Mouse (Mus musculus) splenic B cell, adult 2 months (primary cell): ENCODE results near the gene Dhx34.
"Not testable (repeated sequence)": the region's sequence is repeated elsewhere in the genome, so short reads cannot be mapped to it uniquely, and the experiment has no call there.

Experiments
- DNase-seq: peaks from one replicate; pipeline ENCODE4 v3.0.0-alpha.2; 2011; ENCODE audit warnings: low read depth, low spot score
- H3K27me3 ChIP-seq: 2 replicates; pipeline ENCODE4 v1.6.1; 2012; ENCODE audit warnings: mild to moderate bottlenecking, low read length, moderate library complexity, mixed read lengths; ENCODE audit not compliant: control insufficient read depth, poor library complexity, insufficient read depth, severe bottlenecking
- H3K36me3 ChIP-seq: 2 replicates; pipeline ENCODE4 v1.6.1; 2012; ENCODE audit warnings: mild to moderate bottlenecking, low read length, moderate library complexity, mixed read lengths; ENCODE audit not compliant: control insufficient read depth, poor library complexity, insufficient read depth, severe bottlenecking

The Dhx34 gene

DNA sequence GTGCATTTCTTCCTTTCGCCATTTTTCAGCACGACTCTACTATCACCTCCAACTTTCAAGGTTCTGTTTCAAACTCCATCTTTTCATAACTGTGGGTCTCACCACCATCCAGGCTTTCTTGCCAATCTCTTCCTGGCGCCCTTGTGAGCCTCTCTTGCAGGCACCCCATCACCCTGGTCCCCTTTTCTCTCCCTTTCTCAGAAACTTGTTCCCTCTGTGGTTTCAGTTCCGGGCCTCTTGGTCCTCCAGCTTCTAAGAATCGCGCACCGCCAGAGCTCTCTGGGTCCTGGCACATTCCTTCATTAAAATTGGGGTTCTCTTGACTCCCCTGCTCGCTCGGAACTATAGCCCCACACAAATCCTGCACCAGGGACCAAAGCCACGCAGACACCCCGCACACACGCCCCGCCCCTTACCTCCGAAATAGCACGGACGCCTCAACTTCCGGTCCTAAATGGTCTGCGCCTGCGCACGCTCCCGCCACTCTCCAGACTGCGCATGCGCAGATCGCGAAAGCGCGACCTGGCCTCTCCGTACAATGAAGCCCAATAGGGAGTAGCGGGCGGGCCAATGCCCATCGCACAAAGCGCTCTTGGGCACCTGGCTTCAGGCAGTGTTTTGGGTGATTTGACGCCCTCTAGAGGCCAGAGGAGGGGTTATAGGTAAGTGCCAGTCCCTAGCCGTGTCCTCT is at the start of gene Dhx34:
Gene Dhx34 (minus strand): TSS at position 456 of the 691 bp plus-strand sequence.
- peaks cover 6% of the 10 kb centered on the region for H3K36me3 ChIP-seq
- no peaks in the 10 kb centered on the region for H3K27me3 ChIP-seq
- peak; percentile 99 for DNase-seq

DNA sequence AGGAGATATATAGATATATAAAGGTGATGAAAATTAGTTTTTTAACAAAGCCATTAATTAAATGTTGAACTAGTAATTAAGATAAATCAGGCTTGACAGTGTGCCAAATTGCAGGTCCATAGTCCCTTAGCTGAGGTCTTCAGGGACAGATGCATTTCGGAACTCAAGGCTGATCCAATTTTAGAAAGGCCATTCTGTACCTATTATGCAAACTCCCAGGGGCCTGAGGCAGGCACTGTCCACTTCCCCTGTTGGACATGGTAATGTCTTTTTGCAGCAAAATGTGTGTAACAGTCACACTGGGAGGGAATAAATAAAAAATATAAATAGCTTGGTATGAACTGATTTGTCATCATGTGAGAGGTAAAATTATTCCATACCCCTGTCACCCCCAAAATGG is 49.3 kb upstream of the Dhx34 start:
- no peak for DNase-seq
- Histone ChIP-seq H3K36me3 (no peaks in the 10 kb centered on the region), H3K27me3 (no peaks in the 10 kb centered on the region)

DNA sequence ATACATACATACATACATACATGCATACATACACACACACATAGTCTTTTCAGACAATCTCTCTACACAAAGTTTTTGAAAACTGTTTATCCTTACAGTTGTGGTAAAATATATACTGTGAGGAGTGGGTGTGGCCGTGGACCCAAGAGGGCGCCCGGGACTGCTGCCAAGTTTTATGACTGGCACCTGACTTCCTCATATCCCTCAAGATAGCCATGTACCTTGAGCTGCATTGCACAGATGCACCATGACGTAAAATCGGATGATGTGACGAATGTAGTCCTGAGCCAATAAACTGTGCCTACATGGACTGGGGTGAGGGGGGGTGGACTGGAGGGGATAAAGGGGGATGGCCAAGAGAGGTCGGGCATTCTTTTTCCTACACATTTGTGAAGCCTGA is 44.8 kb upstream of the Dhx34 start:
- H3K27me3 ChIP-seq, H3K36me3 ChIP-seq: not testable (repeated sequence)
- peak; percentile 73 for DNase-seq

DNA sequence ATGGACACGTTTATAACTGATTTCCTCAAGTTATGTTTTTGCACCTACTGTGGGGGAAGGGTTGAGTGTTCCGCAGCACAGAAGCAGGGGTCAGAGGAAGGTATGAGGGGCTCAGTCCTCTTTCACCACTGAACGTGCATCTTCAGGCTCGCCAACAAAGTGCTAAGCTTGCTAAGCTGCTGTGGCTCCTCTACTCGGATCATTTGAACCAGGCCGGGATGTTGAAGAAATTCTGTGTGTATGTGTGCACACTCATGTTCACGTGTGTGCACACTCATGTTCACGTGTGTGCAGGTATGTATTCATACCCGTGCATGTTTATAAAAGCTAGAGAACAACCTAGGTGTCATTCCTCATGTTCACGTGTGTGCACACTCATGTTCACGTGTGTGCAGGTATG is 44.0 kb upstream of the Dhx34 start:
- H3K27me3 ChIP-seq = no peaks in the 10 kb centered on the region
- H3K36me3 ChIP-seq = no peaks in the 10 kb centered on the region
- no peak for DNase-seq

DNA sequence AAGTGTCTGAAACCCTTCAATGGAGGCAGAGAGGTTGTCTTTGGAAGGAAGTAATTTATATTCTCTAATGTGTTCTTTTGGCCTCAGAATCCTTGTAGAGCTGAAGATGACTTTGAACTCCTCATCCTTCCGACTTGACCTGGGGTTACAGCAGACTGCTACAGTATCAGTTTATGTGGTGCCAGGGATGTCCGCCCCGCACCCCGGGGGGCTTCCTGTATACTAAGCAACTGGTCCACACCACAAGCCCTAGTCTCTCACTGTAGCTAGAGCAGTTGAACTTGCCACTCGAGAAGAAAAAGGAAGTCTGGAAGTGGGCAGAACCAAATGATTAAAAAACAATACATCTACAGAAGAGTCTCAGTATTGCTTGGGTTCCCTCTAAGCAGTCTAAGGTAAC is 42.0 kb upstream of the Dhx34 start:
- DNase-seq = peak; percentile 47

DNA sequence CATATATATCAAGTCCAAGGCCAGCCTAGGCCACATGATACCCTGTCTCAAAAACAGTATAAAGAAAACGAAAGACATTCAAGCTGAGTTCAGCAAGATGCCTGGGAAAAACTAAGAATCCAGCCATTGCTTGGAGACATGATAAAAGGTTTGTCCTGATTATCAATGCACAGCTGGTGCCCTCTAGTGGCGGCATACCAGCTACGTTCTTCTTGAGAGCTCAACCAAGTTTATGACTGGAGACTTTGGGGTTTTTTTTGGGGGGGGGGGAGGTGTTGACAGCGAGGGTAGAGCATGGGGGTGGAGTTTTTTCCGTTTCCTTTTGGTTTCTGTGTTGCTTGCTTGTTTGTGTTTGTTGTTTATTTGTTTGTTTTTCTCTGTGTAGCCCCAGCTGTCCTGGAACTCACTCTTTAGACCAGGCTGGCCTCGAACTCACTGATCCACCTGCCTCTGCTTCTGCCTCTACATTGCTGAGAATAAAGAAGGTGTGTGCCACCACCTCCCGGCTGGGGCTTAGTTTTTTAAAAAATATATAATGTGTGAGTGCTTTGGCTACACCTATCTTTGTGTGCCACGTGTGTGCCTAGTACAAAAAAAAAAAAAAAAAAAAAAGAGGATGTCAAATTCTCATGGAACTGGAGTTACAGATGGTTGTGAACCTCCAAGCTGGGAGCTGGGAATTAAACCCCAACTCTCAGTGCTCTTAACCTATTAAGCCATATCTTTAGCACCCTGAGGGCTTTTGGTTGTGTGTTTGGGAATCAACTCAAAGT is 41.4 kb upstream of the Dhx34 start:
- no peaks in the 10 kb centered on the region for H3K36me3 ChIP-seq
- no peaks in the 10 kb centered on the region for H3K27me3 ChIP-seq
- peak; percentile 93 for DNase-seq

More for the DNA sequence above, 42.0 kb upstream of the Dhx34 start:
- no peaks in the 10 kb centered on the region for H3K27me3 ChIP-seq
- no peaks in the 10 kb centered on the region for H3K36me3 ChIP-seq

DNA sequence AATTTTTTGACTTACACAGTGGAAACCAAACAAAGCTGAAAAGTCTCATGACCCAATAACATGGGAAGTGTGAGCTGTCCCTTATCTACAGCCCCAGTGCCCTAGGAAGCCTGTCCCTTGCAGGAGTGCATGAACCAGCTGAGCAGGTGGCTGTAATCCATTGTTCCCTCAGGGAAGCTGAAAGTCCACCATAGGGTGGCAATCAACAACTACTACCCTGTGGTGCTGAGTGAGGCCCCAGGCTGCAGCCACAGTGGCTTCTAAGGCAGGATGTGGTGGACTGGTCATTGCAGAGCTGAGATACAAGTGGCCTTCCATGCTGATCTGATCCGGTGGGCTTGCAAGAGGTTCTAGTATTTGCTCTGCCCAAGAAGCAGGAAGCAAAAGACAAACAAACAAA is 39.3 kb upstream of the Dhx34 start:
- no peak for DNase-seq
- Histone ChIP-seq H3K36me3 (no peaks in the 10 kb centered on the region), H3K27me3 (no peaks in the 10 kb centered on the region)

DNA sequence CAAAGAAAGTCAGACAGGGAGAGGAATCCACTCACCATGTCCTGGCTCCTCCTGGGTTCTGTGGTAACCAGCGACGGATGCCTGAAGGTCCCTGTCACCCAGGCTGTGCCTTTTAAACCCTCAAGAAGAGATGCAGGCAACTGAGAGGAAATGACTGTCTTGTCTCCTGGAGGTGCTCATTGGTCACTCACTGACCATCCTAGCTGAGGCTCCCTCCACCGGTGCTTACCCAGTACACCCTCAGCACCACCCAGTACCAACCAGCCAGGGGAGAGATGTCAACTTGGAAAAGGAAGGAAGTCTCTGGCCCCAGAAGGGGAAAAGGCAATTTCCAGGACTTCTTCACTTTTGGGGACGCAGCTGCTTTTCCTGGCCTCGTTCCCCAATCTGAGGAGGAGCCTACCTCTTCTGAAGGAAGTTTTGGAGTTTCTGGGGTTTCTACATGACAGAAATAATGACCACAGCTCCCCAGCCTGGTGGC is 37.3 kb upstream of the Dhx34 start, which contains the start of gene C5ar1:
Gene C5ar1 (minus strand): TSS at position 431 of the 481 bp plus-strand sequence.
- no peak for DNase-seq
- H3K27me3 ChIP-seq = no peaks in the 10 kb centered on the region
- no peaks in the 10 kb centered on the region for H3K36me3 ChIP-seq

DNA sequence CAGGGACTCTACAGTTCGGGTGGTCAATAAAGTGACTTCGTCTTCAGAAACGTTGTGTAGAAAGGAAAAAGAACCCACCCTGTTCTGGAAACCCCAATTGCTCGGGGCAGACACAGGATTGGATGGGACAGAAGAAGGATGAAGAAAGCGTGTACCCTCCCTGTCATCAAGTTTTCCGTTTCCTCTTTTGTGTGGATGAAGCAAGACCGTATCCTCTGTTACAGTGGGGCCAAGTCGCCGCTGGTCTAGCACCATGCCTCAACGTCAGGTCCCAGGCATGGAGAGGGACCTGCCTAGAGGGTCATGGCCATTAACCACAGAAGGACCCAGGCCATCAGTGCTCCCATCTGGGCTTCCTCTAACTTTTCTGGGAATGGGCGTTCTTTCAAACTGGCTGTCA is 36.0 kb upstream of the Dhx34 start:
- H3K27me3 ChIP-seq = no peaks in the 10 kb centered on the region
- no peak for DNase-seq

DNA sequence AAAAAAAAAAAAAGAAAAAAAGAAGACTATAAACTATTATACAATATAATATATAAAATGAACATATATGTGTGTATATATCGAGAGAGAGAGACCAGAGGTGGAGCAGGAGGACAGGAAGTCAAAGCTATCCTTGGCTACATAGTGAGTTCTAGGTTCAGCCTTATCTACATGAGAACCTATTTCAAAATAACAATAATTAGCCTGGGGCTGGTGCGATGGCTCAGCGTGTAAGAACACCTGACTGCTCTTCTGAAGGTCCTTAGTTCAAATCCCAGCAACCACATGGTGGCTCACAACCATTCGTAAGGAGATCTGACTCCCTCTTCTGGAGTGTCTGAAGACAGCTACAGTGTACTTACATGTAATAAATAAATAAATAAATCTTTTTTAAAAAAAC is 34.1 kb upstream of the Dhx34 start:
- DNase-seq, H3K36me3 ChIP-seq, H3K27me3 ChIP-seq: not testable (repeated sequence)

More for the DNA sequence above, 36.0 kb upstream of the Dhx34 start:
- no peaks in the 10 kb centered on the region for H3K36me3 ChIP-seq

DNA sequence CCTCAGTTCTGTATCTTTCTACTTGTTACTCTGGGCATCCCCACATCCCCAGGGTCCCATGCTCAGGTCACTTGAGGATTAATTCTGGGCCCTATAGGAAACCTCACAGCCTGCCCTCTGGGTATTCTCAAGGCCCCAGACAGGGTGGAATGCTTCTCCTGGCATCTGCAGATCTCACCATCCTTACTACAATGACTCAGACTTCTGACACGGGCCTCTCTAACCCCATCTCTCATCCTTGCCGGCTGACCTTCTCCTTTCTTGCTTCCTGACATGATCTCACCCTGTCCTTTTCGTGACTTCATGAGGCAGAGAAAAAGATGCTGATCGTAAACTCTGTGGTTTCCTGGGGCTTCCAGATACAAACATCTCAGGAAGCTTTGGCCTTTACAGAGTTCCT is 32.4 kb upstream of the Dhx34 start:
- Histone ChIP-seq H3K36me3 (no peaks in the 10 kb centered on the region), H3K27me3 (no peaks in the 10 kb centered on the region)
- DNase-seq = no peak

DNA sequence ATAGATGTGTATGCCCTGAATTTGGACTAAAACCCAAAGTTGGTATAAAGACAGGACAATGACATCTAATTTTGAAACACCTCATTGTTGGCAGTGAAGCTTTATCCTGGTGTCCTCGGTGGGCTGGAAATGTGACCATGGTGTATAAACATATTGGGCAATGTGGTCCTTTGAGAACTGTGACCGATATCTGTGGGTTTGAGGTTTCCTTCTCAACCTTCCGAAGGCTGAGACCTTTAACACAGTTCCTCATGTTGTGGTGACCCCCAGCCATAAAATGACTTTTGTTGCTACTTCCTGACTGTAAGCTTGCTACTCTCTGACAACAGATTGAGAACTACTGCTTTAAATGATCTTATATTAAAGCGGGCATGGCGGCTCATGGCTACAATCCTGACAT is 28.9 kb upstream of the Dhx34 start:
- Histone ChIP-seq H3K36me3 (no peaks in the 10 kb centered on the region), H3K27me3 (no peaks in the 10 kb centered on the region)
- no peak for DNase-seq

DNA sequence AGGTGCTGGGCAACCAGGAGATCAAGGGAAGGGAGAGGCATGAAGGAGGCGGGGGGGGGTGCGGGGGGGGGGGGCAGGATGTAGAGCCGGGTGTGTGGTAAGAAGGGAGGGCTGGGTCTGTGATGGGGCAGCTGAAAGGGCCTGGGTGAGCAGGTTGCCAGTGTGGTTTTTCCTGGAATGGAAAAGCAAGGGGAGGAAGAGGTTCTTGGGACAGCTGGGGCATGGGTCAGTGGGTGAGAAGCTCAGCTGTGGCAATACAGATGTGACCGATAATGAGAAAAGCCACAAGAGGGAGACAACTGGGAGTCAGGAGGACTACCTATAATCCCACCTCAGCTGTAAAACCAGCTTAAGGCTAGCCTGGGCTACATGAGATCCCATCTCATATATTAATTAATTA is 24.1 kb upstream of the Dhx34 start:
- no peaks in the 10 kb centered on the region for H3K27me3 ChIP-seq
- H3K36me3 ChIP-seq = no peaks in the 10 kb centered on the region
- DNase-seq = peak; percentile 36

DNA sequence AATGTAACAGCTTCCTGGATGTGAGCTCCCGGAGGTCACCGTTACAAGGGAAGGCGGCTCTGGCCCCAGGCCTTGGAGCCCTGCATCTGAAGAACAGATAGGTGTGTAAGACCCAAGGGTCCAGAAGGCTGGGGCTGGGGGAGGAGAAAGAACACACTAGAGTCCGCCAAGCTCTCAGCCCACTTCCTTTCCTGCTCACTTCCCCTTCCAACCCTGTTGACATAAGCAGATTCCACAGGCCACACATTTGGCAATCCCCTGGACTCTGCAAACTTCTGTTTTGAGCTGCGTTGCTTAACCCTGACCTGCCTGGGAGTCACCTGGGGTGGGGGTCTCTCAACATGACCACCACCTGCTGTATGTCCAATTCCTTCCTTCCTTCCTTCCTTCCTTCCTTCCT is 22.2 kb upstream of the Dhx34 start, which contains the start of gene C5ar2:
Gene C5ar2 (minus strand): TSS at position 88 of the 400 bp plus-strand sequence.
- peak; percentile 27 for DNase-seq
- no peaks in the 10 kb centered on the region for H3K36me3 ChIP-seq
- no peaks in the 10 kb centered on the region for H3K27me3 ChIP-seq

DNA sequence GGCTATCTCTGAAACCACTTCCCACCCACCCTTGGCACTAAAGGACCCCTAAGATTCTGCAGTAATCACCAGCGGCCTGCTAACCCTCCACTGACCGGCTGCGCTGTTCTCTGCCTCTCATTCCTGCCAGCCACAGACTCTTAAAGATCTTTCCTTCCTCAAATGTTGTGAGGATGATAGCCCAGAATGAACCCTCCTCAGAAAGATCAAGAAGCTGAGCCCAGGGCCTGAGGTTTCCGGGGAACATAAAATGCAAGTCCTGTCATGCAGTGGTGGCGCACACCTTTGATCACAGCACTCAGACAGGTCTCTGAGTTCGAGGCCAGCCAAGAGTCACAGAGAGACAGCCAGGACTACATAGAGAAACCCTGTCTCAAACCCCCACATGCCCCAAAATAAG is 20.4 kb upstream of the Dhx34 start:
- Histone ChIP-seq H3K36me3 (no peaks in the 10 kb centered on the region), H3K27me3 (no peaks in the 10 kb centered on the region)
- no peak for DNase-seq
